Mouse (Mus musculus): ENCODE measurements around the gene Lclat1.
"Not testable (repeated sequence)": the region's sequence is repeated elsewhere in the genome, so short reads cannot be mapped to it uniquely, and the experiment has no call there.

Lclat1 gene

GRCm38 (mm10) chr17:73238501-73238900 lies 130.7 kb downstream of the Lclat1 start:
- peak; percentile 21 for DNase-seq (ENCODE audit: low read depth, low spot score)

- no peak for DNase-seq (ENCODE audit: low read depth, low spot score)
Measured at GRCm38 (mm10) chr17:73241085-73241848, 133.5 kb downstream of the Lclat1 start.

GRCm38 (mm10) chr17:73243676-73244075 lies 135.9 kb downstream of the Lclat1 start:
- no peak for DNase-seq (ENCODE audit: low read depth, low spot score)

- DNase-seq (ENCODE audit: low read depth, low spot score) = no peak
Measured at GRCm38 (mm10) chr17:73244596-73244995, 136.8 kb downstream of the Lclat1 start.

GRCm38 (mm10) chr17:73245089-73245684 lies 137.4 kb downstream of the Lclat1 start:
- no peak for DNase-seq (ENCODE audit: low read depth, low spot score)

GRCm38 (mm10) chr17:73246036-73246435 lies 138.3 kb downstream of the Lclat1 start:
- no peak for DNase-seq (ENCODE audit: low read depth, low spot score)

- DNase-seq (ENCODE audit: low read depth, low spot score) = no peak
Measured at GRCm38 (mm10) chr17:73246926-73247325, 139.1 kb downstream of the Lclat1 start.

- no peak for DNase-seq (ENCODE audit: low read depth, low spot score)
Measured at GRCm38 (mm10) chr17:73247758-73248157, 140.0 kb downstream of the Lclat1 start.

- DNase-seq (ENCODE audit: low read depth, low spot score) = peak; percentile 21
Measured at GRCm38 (mm10) chr17:73250488-73251141, 142.8 kb downstream of the Lclat1 start.

GRCm38 (mm10) chr17:73251142-73251502 lies 143.3 kb downstream of the Lclat1 start:
- no peak for DNase-seq (ENCODE audit: low read depth, low spot score)

GRCm38 (mm10) chr17:73251812-73252608 lies 144.2 kb downstream of the Lclat1 start:
- peak; percentile 76 for DNase-seq (ENCODE audit: low read depth, low spot score)

GRCm38 (mm10) chr17:73253291-73253969 lies 145.6 kb downstream of the Lclat1 start:
- peak; percentile 40 for DNase-seq (ENCODE audit: low read depth, low spot score)

GRCm38 (mm10) chr17:73255801-73256200 lies 148.0 kb downstream of the Lclat1 start:
- DNase-seq (ENCODE audit: low read depth, low spot score) = peak; percentile 94

- DNase-seq (ENCODE audit: low read depth, low spot score) = peak; percentile 24
Measured at GRCm38 (mm10) chr17:73258620-73259019, 150.8 kb downstream of the Lclat1 start.

GRCm38 (mm10) chr17:73259258-73259657 lies 151.5 kb downstream of the Lclat1 start:
- not testable (repeated sequence) for DNase-seq (ENCODE audit: low read depth, low spot score)

- no peak for DNase-seq (ENCODE audit: low read depth, low spot score)
Measured at GRCm38 (mm10) chr17:73262558-73262957, 154.8 kb downstream of the Lclat1 start.

GRCm38 (mm10) chr17:73263077-73263501 lies 155.3 kb downstream of the Lclat1 start:
- DNase-seq (ENCODE audit: low read depth, low spot score) = peak; percentile 97

- DNase-seq (ENCODE audit: low read depth, low spot score) = peak; percentile 63
Measured at GRCm38 (mm10) chr17:73270871-73271796, 163.3 kb downstream of the Lclat1 start.

GRCm38 (mm10) chr17:73271797-73272600 lies 164.2 kb downstream of the Lclat1 start:
- peak; percentile 96 for DNase-seq (ENCODE audit: low read depth, low spot score)

Measured in brain, adult 2 months (tissue).